Mouse (Mus musculus) midbrain, embryonic 14.5 days (tissue): Measurements from ENCODE around the gene Pfas. TPM values are rescaled to one million over a fixed set of nuclear protein-coding genes. Genes with fewer than 3 reads are reported as not detected.
A peak's percentile ranks its signal among the peaks of the same experiment; 100 is the strongest.
"Not testable (repeated sequence)": the region's sequence is repeated elsewhere in the genome, so short reads cannot be mapped to it uniquely, and the experiment has no call there.

Experiments used
- ATAC-seq: fragments of 200-750 bp; cut with Nextera tagmentation; 2 replicates; pipeline ENCODE4 v1.8.0; 2017; ENCODE audit warnings: moderate number of reproducible peaks, moderate library complexity; ENCODE audit not compliant: low FRiP score, low TSS enrichment
- DNase-seq: peaks from one replicate; pipeline ENCODE4 v3.0.0-alpha.2; 2015
- H3K27ac ChIP-seq: fragments of 300-500 bp; sonication (generic); replicated peaks from 2 replicates; pipeline ENCODE4 v1.5.1; 2014; ENCODE audit warnings: mild to moderate bottlenecking, low read depth, low read length, moderate library complexity
- H3K27me3 ChIP-seq: fragments of 300-500 bp; sonication (generic); 2 replicates; pipeline ENCODE4 v1.6.1; 2014; ENCODE audit warnings: low read length, control low read depth, mixed read lengths; ENCODE audit not compliant: control insufficient read depth, insufficient read depth
- H3K36me3 ChIP-seq: fragments of 300-500 bp; sonication (generic); 2 replicates; pipeline ENCODE4 v1.6.1; 2014; ENCODE audit warnings: low read length, control low read depth; ENCODE audit not compliant: control insufficient read depth, insufficient read depth
- H3K4me1 ChIP-seq: fragments of 300-500 bp; sonication (generic); 2 replicates; pipeline ENCODE4 v1.6.1; 2014; ENCODE audit warnings: mild to moderate bottlenecking, antibody characterized with exemption, low read length, control low read depth; ENCODE audit not compliant: control insufficient read depth, insufficient read depth
- H3K4me2 ChIP-seq: fragments of 300-500 bp; sonication (generic); 2 replicates; pipeline ENCODE4 v1.6.1; 2014; ENCODE audit warnings: mild to moderate bottlenecking, low read length, moderate library complexity
- H3K4me3 ChIP-seq: fragments of 300-500 bp; sonication (generic); replicated peaks from 2 replicates; pipeline ENCODE4 v1.5.1; 2014; ENCODE audit warnings: low read depth, low read length
- H3K9ac ChIP-seq: fragments of 300-500 bp; sonication (generic); replicated peaks from 2 replicates; pipeline ENCODE4 v1.6.1; 2014; ENCODE audit warnings: mild to moderate bottlenecking, low read length, moderate library complexity
- H3K9me3 ChIP-seq: fragments of 300-500 bp; sonication (generic); 2 replicates; pipeline ENCODE4 v1.6.1; 2016; ENCODE audit warnings: low read length, control low read depth, mixed read lengths; ENCODE audit not compliant: control insufficient read depth
- WGBS: fragments of 180-500 bp; shearing (Covaris S2); extraction: QIAGEN DNeasy Blood & Tissue Kit; methylation state at CpG from one replicate; pipeline ENCODE4 v1.1.7; 2014; 5-methylcytosine and 5-hydroxymethylcytosine counted together
- polyA plus RNA-seq: library from polyadenylated mRNA; unstranded; fragments of >200 nt; fragmentation: Nextera tagmentation; extraction: Ambion mirVana; gene quantifications from 2 replicates; pipeline ENCODE4 v1.2.1, GENCODE M21; 2014

The Pfas gene
- polyA plus RNA-seq, 1 experiment from 2014 or later = 16.5 TPM

DNA sequence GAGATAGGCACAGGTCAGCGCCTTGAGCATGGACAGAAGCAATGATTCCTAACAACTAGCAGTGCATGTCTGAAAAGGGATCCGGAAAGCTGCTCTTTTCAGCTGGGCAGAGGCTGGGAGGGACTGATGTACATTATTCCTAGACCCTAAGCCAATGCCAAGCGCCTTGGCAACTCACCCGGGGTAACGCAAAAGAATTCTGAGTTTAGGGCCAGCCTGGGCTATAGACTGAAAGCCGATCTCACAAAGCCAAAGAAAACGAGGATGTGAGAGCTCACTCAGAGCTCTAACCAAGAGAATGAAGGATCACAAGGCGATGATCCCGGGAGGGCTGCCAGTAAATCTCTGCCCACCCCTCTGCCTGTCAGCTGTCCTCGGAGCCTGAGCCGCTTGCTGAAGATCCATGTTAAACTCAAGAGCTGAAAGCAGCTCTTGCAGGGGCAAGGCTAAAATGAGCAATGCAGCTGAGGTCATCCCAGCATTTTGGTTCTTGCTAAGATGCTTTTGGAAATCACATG is 20.8 kb downstream of the Pfas start:
- Histone ChIP-seq H3K9ac (no peak overlapping the region), H3K27me3 (no peaks in the 10 kb centered on the region), H3K4me2 (no peak overlapping the region), H3K27ac (no peak overlapping the region), H3K9me3 (no peaks in the 10 kb centered on the region), H3K4me1 (no peaks in the 10 kb centered on the region), H3K4me3 (no peak overlapping the region), H3K36me3 (peaks cover 64% of the 10 kb centered on the region)
- DNase-seq (peak; percentile 4), ATAC-seq (no peak)
- WGBS = 87% methylated on average over 11 of the region's 11 CpGs

DNA sequence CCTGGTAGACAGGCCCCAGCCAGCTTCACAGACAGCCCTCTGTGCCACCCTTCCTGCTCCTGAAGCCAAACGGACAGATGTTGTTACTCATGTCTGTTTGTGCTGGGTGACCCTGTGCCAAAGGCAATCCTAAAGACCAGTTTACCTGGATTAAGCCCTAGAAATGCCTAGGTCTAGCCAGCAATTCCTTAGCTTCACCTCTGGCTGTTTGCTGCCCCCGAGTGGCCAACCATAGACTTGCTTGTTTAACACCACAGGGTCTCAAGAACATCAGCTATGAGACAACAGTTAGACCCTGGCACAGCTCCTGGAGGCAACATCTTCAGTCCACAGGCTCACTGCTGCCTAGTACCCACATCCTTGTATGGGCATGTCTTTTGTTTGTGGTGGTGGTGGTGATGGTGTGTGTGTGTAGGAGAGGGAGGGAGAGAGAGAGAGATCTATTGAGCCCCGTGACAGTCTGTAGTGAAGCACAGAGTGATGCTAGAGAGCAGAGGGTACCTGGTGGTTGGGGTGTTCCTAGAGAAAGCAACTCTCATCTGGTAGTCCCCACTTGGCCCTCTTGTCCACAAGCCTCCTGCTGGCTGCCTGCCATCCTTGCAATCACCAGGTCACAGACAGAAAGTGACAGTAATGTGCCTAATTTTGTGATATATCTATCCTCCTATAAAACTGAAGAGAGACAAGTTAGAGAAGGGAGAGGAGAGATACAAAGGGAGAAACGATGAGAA is 25.5 kb downstream of the Pfas start:
- no peak overlapping the region for H3K27ac ChIP-seq
- H3K9ac ChIP-seq = no peak overlapping the region
- H3K4me1 ChIP-seq = no peaks in the 10 kb centered on the region
- ATAC-seq = no peak
- no peak overlapping the region for H3K4me2 ChIP-seq
- WGBS = 36% methylated on average over 4 of the region's 4 CpGs
- peaks cover 19% of the 10 kb centered on the region for H3K36me3 ChIP-seq
- no peaks in the 10 kb centered on the region for H3K27me3 ChIP-seq
- DNase-seq = peak; percentile 89
- no peak overlapping the region for H3K4me3 ChIP-seq
- H3K9me3 ChIP-seq = no peaks in the 10 kb centered on the region

DNA sequence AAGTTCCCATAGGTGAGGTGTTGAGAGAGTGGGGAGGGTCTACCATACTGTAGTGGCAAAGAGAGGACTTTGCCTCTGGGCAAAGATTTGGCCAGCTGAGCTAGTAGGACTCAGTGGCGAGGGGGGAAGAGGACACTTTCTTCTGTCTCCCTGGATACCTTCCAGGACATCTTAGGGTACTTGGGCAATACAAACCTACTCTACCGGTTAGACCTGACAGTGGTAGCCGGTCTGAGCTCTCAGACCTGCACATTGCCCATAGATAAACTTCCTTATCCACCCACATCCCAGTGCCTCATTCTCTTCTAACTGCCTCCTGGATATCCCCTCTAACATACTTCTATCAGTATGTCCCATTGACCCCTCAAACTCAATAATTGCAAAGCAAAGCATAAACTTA is 27.3 kb downstream of the Pfas start:
- H3K9me3 ChIP-seq = no peaks in the 10 kb centered on the region
- H3K4me3 ChIP-seq = no peak overlapping the region
- H3K4me2 ChIP-seq = no peak overlapping the region
- peaks cover 2% of the 10 kb centered on the region; the same call in 1 of the 2 replicates for H3K36me3 ChIP-seq
- H3K27me3 ChIP-seq = no peaks in the 10 kb centered on the region
- 85% methylated on average over 3 of the region's 3 CpGs for WGBS
- no peak overlapping the region for H3K27ac ChIP-seq
- no peak for ATAC-seq
- DNase-seq = no peak
- H3K9ac ChIP-seq = no peak overlapping the region
- no peaks in the 10 kb centered on the region for H3K4me1 ChIP-seq

DNA sequence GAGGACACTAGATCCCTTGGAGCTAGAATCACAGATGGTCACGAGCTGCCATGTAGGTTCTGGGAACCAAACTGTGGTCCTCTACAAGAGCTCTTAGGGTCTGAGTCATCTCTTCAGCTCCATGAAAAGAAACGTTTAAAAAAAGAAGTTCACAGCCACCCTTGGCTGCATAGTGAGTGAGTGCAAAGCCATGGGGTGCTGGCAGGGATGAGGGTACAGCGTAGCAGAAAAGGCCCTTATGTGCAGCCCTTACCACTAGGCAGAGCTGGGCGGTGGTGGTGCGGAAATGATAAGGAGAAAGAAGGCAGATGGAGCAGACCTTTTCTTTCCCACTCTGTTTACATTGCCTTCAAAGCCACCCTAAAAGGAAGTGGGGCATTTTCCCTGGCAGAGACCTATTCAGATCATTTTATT is 28.9 kb downstream of the Pfas start:
- no peak overlapping the region for H3K4me2 ChIP-seq
- no peaks in the 10 kb centered on the region for H3K4me1 ChIP-seq
- WGBS = 57% methylated on average over 5 of the region's 5 CpGs
- H3K9me3 ChIP-seq = no peaks in the 10 kb centered on the region
- H3K4me3 ChIP-seq = no peak overlapping the region
- no peak overlapping the region for H3K9ac ChIP-seq
- no peaks in the 10 kb centered on the region for H3K36me3 ChIP-seq
- H3K27ac ChIP-seq = no peak overlapping the region
- ATAC-seq (no peak), DNase-seq (no peak)
- no peaks in the 10 kb centered on the region for H3K27me3 ChIP-seq

GRCm38 (mm10) chr11:68975601-68976000 is 32.7 kb downstream of the Pfas start:
- H3K36me3 ChIP-seq = no peaks in the 10 kb centered on the region
- no peak overlapping the region for H3K9ac ChIP-seq
- no peak for DNase-seq
- no peak for ATAC-seq
- WGBS = 100% methylated on average over 1 of the region's 1 CpGs
- H3K4me1 ChIP-seq = peaks cover 8% of the 10 kb centered on the region; the same call in 1 of the 2 replicates
- H3K9me3 ChIP-seq = no peaks in the 10 kb centered on the region
- H3K4me2 ChIP-seq = no peak overlapping the region
- no peak overlapping the region for H3K27ac ChIP-seq
- no peak overlapping the region for H3K4me3 ChIP-seq
- H3K27me3 ChIP-seq = no peaks in the 10 kb centered on the region

- Histone ChIP-seq H3K9ac (no peak within 1 kb of the TSS), H3K4me1 (peaks cover 8% of the 10 kb centered on the region; the same call in 1 of the 2 replicates), H3K9me3 (no peaks in the 10 kb centered on the region), H3K36me3 (no peaks in the 10 kb centered on the region), H3K27me3 (no peaks in the 10 kb centered on the region), H3K4me3 (peak within 1 kb of the TSS; percentile 37), H3K27ac (no peak within 1 kb of the TSS), H3K4me2 (peak within 1 kb of the TSS; percentile 64)
- no peak for ATAC-seq
- no peak for DNase-seq
- 84% methylated on average over 7 of the region's 7 CpGs for WGBS
Observed at GRCm38 (mm10) chr11:68975085-68975484, 33.2 kb downstream of the Pfas start, which contains the start of gene Rangrf. Rangrf (minus strand) TSS chr11:68975185.

DNA sequence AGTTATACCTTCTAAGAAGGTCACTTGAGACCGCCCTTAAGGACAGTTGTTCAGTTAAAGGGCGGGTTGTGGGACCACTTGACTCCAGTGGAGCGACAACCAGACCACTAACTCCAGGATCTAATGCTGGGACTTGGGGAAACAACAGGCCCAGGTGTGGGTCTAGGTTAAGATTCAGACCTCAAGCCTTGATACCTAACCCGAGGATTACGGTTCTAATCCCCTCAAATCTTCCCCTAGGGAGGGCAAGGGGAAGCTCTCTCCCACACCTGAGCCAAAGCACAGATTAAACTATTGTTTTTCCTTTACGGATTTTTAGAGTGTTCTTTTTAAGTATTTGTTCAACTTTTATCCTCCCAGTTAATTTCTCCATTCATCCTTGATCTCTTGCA is 34.2 kb downstream of the Pfas start:
- H3K27me3 ChIP-seq = no peaks in the 10 kb centered on the region
- peak overlapping the region; percentile 37 for H3K4me3 ChIP-seq
- no peak overlapping the region for H3K9ac ChIP-seq
- DNase-seq (no peak), ATAC-seq (no peak)
- H3K36me3 ChIP-seq = no peaks in the 10 kb centered on the region
- H3K4me2 ChIP-seq = peak overlapping the region; percentile 64
- WGBS = 27% methylated on average over 6 of the region's 6 CpGs
- no peak overlapping the region for H3K27ac ChIP-seq
- no peaks in the 10 kb centered on the region for H3K9me3 ChIP-seq
- peaks cover 8% of the 10 kb centered on the region; the same call in 1 of the 2 replicates for H3K4me1 ChIP-seq

DNA sequence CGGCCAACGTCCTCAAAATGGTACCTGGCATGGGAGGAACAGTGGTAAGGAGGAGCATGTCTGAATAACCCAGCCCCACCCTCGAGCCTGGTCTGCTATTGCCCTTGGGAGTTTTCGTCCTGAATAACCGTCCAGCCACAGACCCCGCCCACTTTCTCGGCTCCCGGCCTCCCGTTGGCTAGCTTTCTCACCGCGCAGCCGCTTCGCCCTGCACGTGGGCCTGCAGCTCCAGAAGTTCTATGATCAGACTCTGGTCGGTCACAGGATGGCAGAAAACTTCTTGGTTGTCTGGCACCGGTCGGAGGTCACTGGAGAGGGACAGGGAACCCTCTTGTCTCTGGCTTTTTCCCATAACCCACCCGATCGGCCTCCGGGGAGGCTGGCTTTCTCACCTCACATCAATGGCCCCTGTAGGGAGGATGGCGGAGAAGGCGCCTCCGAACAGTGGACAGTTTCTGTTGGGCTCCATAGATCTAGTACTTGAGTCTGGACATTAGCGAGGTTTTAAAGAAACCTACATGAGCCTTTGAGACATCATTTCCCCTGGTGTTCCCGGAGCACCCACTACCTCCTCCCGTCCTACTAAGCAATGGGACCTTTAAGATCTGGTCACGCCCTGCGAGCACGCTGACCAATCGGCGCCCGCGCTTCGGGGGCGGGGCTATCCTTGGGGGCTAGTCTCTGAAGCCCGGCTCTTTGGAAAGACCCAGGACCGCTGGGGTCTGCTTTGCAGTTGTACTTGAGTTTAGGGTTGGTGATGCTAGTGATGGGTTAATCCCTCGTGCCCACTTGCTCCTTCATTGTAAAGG is 34.8 kb downstream of the Pfas start:
- Histone ChIP-seq H3K4me2 (peak overlapping the region; percentile 64), H3K4me3 (peak overlapping the region; percentile 37)
- H3K9ac ChIP-seq, H3K27ac ChIP-seq, H3K9me3 ChIP-seq, H3K36me3 ChIP-seq, H3K4me1 ChIP-seq, H3K27me3 ChIP-seq: not testable (repeated sequence)
- DNase-seq = peak; percentile 88
- peak; percentile 72 for ATAC-seq
- under 1% methylated on average over 37 of the region's 38 CpGs for WGBS
